Mouse (Mus musculus) kidney, embryonic 15.5 days (tissue): ENCODE measurements around the gene Ddhd1. TPM values are rescaled to one million over a fixed set of nuclear protein-coding genes. Genes with fewer than 3 reads are reported as not detected.

Experiments used
- ATAC-seq: fragments of 200-750 bp; cut with Nextera tagmentation; replicated peaks from 2 replicates; pipeline ENCODE4 v1.8.0; 2017; ENCODE audit warnings: moderate TSS enrichment; ENCODE audit not compliant: low FRiP score
- H3K27ac ChIP-seq: fragments of 300-500 bp; sonication (generic); 2 replicates; pipeline ENCODE4 v1.5.1; 2015; ENCODE audit warnings: mild to moderate bottlenecking, inconsistent platforms
- H3K27me3 ChIP-seq: fragments of 300-500 bp; sonication (generic); 2 replicates; pipeline ENCODE4 v1.6.1; 2015; ENCODE audit warnings: inconsistent platforms
- H3K36me3 ChIP-seq: fragments of 300-500 bp; sonication (generic); 2 replicates; pipeline ENCODE4 v1.6.1; 2015; ENCODE audit warnings: inconsistent platforms
- H3K4me1 ChIP-seq: fragments of 300-500 bp; sonication (generic); 2 replicates; pipeline ENCODE4 v1.6.1; 2015; ENCODE audit warnings: inconsistent platforms
- H3K4me2 ChIP-seq: fragments of 300-500 bp; sonication (generic); 2 replicates; pipeline ENCODE4 v1.6.1; 2015; ENCODE audit warnings: moderate library complexity, mild to moderate bottlenecking, inconsistent platforms
- H3K4me3 ChIP-seq: fragments of 300-500 bp; sonication (generic); replicated peaks from 2 replicates; pipeline ENCODE4 v1.5.1; 2015; ENCODE audit warnings: mild to moderate bottlenecking, inconsistent platforms
- H3K9ac ChIP-seq: fragments of 300-500 bp; sonication (generic); 2 replicates; pipeline ENCODE4 v1.6.1; 2015; ENCODE audit warnings: mild to moderate bottlenecking, inconsistent platforms
- H3K9me3 ChIP-seq: fragments of 300-500 bp; sonication (generic); replicated peaks from 2 replicates; pipeline ENCODE4 v1.6.1; 2016; ENCODE audit warnings: inconsistent platforms
- WGBS: fragments of 180-500 bp; shearing (Covaris S2); methylation state at CpG from one replicate; pipeline ENCODE4 v1.1.7; 2015; ENCODE audit warnings: mixed read lengths; 5-methylcytosine and 5-hydroxymethylcytosine counted together
- polyA plus RNA-seq: library from polyadenylated mRNA; unstranded; fragments of >200 nt; fragmentation: Nextera tagmentation; extraction: Ambion mirVana; gene quantifications from 2 replicates; pipeline ENCODE4 v1.2.1, GENCODE M21; 2015

The Ddhd1 gene
- polyA plus RNA-seq, 1 experiment from 2014 or later = 7.8 TPM

GRCm38 (mm10) chr14:45561681-45562080, 96.3 kb downstream of the Ddhd1 start:
- H3K4me3 ChIP-seq = no peak overlapping the region
- 72% methylated on average over 6 of the region's 6 CpGs for whole genome bisulfite sequencing
- H3K27ac ChIP-seq = no peak overlapping the region
- no peak overlapping the region for H3K9ac ChIP-seq
- no peaks in the 10 kb centered on the region for H3K9me3 ChIP-seq
- H3K4me1 ChIP-seq = peaks cover 22% of the 10 kb centered on the region
- H3K4me2 ChIP-seq = no peak overlapping the region
- H3K36me3 ChIP-seq = no peaks in the 10 kb centered on the region
- no peaks in the 10 kb centered on the region for H3K27me3 ChIP-seq
- ATAC-seq = no peak

GRCm38 (mm10) chr14:45559018-45559417, 98.9 kb downstream of the Ddhd1 start:
- Histone ChIP-seq H3K4me3 (no peak overlapping the region), H3K9ac (no peak overlapping the region), H3K27me3 (no peaks in the 10 kb centered on the region), H3K9me3 (no peaks in the 10 kb centered on the region), H3K4me1 (peaks cover 7% of the 10 kb centered on the region; the same call in 1 of the 2 replicates), H3K36me3 (no peaks in the 10 kb centered on the region), H3K4me2 (no peak overlapping the region), H3K27ac (no peak overlapping the region)
- no peak for ATAC-seq
- WGBS = 91% methylated on average over 1 of the region's 1 CpGs

GRCm38 (mm10) chr14:45554336-45554735, 103.6 kb downstream of the Ddhd1 start:
- WGBS = 84% methylated on average over 6 of the region's 6 CpGs
- H3K9me3 ChIP-seq = no peaks in the 10 kb centered on the region
- H3K27ac ChIP-seq = no peak overlapping the region
- no peak overlapping the region for H3K4me3 ChIP-seq
- no peak overlapping the region for H3K4me2 ChIP-seq
- ATAC-seq = no peak
- no peak overlapping the region for H3K9ac ChIP-seq
- H3K36me3 ChIP-seq = no peaks in the 10 kb centered on the region
- H3K4me1 ChIP-seq = peaks cover 4% of the 10 kb centered on the region; the same call in 1 of the 2 replicates
- H3K27me3 ChIP-seq = no peaks in the 10 kb centered on the region

GRCm38 (mm10) chr14:45553854-45554253, 104.1 kb downstream of the Ddhd1 start:
- no peak for ATAC-seq
- Histone ChIP-seq H3K9me3 (no peaks in the 10 kb centered on the region), H3K36me3 (no peaks in the 10 kb centered on the region), H3K27ac (no peak overlapping the region), H3K4me2 (no peak overlapping the region), H3K27me3 (no peaks in the 10 kb centered on the region), H3K4me3 (no peak overlapping the region), H3K9ac (no peak overlapping the region), H3K4me1 (peaks cover 4% of the 10 kb centered on the region; the same call in 1 of the 2 replicates)
- 72% methylated on average over 2 of the region's 2 CpGs for WGBS

- no peak for ATAC-seq
- Histone ChIP-seq H3K4me3 (no peak overlapping the region), H3K36me3 (no peaks in the 10 kb centered on the region), H3K4me2 (no peak overlapping the region), H3K9me3 (no peaks in the 10 kb centered on the region), H3K27ac (no peak overlapping the region), H3K27me3 (no peaks in the 10 kb centered on the region), H3K4me1 (peaks cover 4% of the 10 kb centered on the region; the same call in 1 of the 2 replicates), H3K9ac (no peak overlapping the region)
- 82% methylated on average over 4 of the region's 4 CpGs for WGBS
These were observed 105.5 kb downstream of the Ddhd1 start for GRCm38 (mm10) chr14:45552431-45552830.

- WGBS = 67% methylated on average over 17 of the region's 17 CpGs
- H3K27ac ChIP-seq = no peak overlapping the region
- no peak overlapping the region for H3K9ac ChIP-seq
- H3K4me3 ChIP-seq = no peak overlapping the region
- no peaks in the 10 kb centered on the region for H3K27me3 ChIP-seq
- H3K9me3 ChIP-seq = no peaks in the 10 kb centered on the region
- H3K4me1 ChIP-seq = peaks cover 4% of the 10 kb centered on the region; the same call in 1 of the 2 replicates
- H3K4me2 ChIP-seq = no peak overlapping the region
- no peak for ATAC-seq
- H3K36me3 ChIP-seq = no peaks in the 10 kb centered on the region
These were observed 106.7 kb downstream of the Ddhd1 start for GRCm38 (mm10) chr14:45551121-45551768.

- H3K27ac ChIP-seq = no peak overlapping the region
- no peak overlapping the region for H3K9ac ChIP-seq
- H3K9me3 ChIP-seq = no peaks in the 10 kb centered on the region
- H3K4me2 ChIP-seq = no peak overlapping the region
- H3K27me3 ChIP-seq = no peaks in the 10 kb centered on the region
- no peak for ATAC-seq
- 43% methylated on average over 13 of the region's 13 CpGs for WGBS
- H3K4me1 ChIP-seq = peaks cover 4% of the 10 kb centered on the region; the same call in 1 of the 2 replicates
- H3K4me3 ChIP-seq = no peak overlapping the region
- no peaks in the 10 kb centered on the region for H3K36me3 ChIP-seq
These were observed 107.8 kb downstream of the Ddhd1 start for GRCm38 (mm10) chr14:45550010-45550647.

GRCm38 (mm10) chr14:45548118-45548517, 109.8 kb downstream of the Ddhd1 start:
- Histone ChIP-seq H3K27ac (no peak overlapping the region), H3K27me3 (no peaks in the 10 kb centered on the region), H3K4me1 (peaks cover 4% of the 10 kb centered on the region; the same call in 1 of the 2 replicates), H3K9me3 (no peaks in the 10 kb centered on the region), H3K9ac (no peak overlapping the region), H3K4me2 (no peak overlapping the region), H3K36me3 (no peaks in the 10 kb centered on the region), H3K4me3 (no peak overlapping the region)
- ATAC-seq = no peak
- 83% methylated on average over 3 of the region's 3 CpGs for WGBS

- Histone ChIP-seq H3K4me3 (no peak overlapping the region), H3K36me3 (no peaks in the 10 kb centered on the region), H3K9me3 (no peaks in the 10 kb centered on the region), H3K27me3 (no peaks in the 10 kb centered on the region), H3K9ac (no peak overlapping the region), H3K27ac (no peak overlapping the region), H3K4me1 (peaks cover 6% of the 10 kb centered on the region; the same call in 1 of the 2 replicates), H3K4me2 (no peak overlapping the region)
- 65% methylated on average over 7 of the region's 7 CpGs for WGBS
- ATAC-seq = 0 out of 2 replicates have a peak, but pooled peaks have one; percentile 10
These were observed 113.0 kb downstream of the Ddhd1 start for GRCm38 (mm10) chr14:45544905-45545304.

- Histone ChIP-seq H3K4me1 (peaks cover 8% of the 10 kb centered on the region; the same call in 1 of the 2 replicates), H3K4me3 (no peak overlapping the region), H3K4me2 (no peak overlapping the region), H3K9ac (no peak overlapping the region), H3K27me3 (no peaks in the 10 kb centered on the region), H3K9me3 (no peaks in the 10 kb centered on the region), H3K27ac (no peak overlapping the region), H3K36me3 (no peaks in the 10 kb centered on the region)
- WGBS = 59% methylated on average over 5 of the region's 6 CpGs
- ATAC-seq = no peak
These were observed 113.9 kb downstream of the Ddhd1 start for GRCm38 (mm10) chr14:45544026-45544425.

- no peak overlapping the region for H3K9ac ChIP-seq
- 35% methylated on average over 12 of the region's 12 CpGs for WGBS
These were observed 118.1 kb downstream of the Ddhd1 start for GRCm38 (mm10) chr14:45539659-45540468.

More at GRCm38 (mm10) chr14:45539659-45540468, 118.1 kb downstream of the Ddhd1 start:
- peaks cover 8% of the 10 kb centered on the region; the same call in 1 of the 2 replicates for H3K4me1 ChIP-seq
- H3K27ac ChIP-seq = peak overlapping the region; percentile 61
- no peaks in the 10 kb centered on the region for H3K27me3 ChIP-seq
- H3K36me3 ChIP-seq = no peaks in the 10 kb centered on the region
- H3K4me3 ChIP-seq = no peak overlapping the region
- no peaks in the 10 kb centered on the region for H3K9me3 ChIP-seq
- no peak overlapping the region for H3K4me2 ChIP-seq
- peak; percentile 68 for ATAC-seq
